Mouse (Mus musculus): ENCODE measurements around the gene Havcr1. TPM values are rescaled to one million over a fixed set of nuclear protein-coding genes. Genes with fewer than 3 reads are reported as not detected.

Havcr1 gene
- not detected in 2 replicates for polyA plus RNA-seq (2015; fragmentation: Nextera tagmentation; extraction: Ambion mirVana)

GRCm38 (mm10) chr11:46735076-46735475 is at the start of gene Havcr1:
Havcr1 (plus strand) TSS chr11:46735080.

GRCm38 (mm10) chr11:46706664-46707356 is 28.1 kb upstream of the Havcr1 start, which contains the start of gene Timd2:
Timd2 (minus strand) TSS chr11:46707061.

GRCm38 (mm10) chr11:46810511-46810910 is 75.6 kb downstream of the Havcr1 start, which contains the start of gene Timd4:
Timd4 (plus strand) TSS chr11:46810800.

Other genes with a start within 250 kb of the Havcr1 start
- gene Gm12169, start 210.9 kb upstream of the Havcr1 start, polyA plus RNA-seq (2015; fragmentation: Nextera tagmentation; extraction: Ambion mirVana) = not detected in 2 replicates
- 0.12 TPM in 1 of 2 replicates, not detected in the other for gene BC053393, start 163.5 kb upstream of the Havcr1 start, polyA plus RNA-seq (2015; fragmentation: Nextera tagmentation; extraction: Ambion mirVana)
- gene Dppa1, start 105.8 kb upstream of the Havcr1 start, polyA plus RNA-seq (2015; fragmentation: Nextera tagmentation; extraction: Ambion mirVana) = not detected in 2 replicates
- gene Timd2, start 28.0 kb upstream of the Havcr1 start, polyA plus RNA-seq (2015; fragmentation: Nextera tagmentation; extraction: Ambion mirVana) = not detected in 2 replicates
- 0.27 and 0.46 TPM in 2 replicates for gene Timd4, start 75.7 kb downstream of the Havcr1 start, polyA plus RNA-seq (2015; fragmentation: Nextera tagmentation; extraction: Ambion mirVana)